Mouse (Mus musculus): ENCODE data around the gene Rab22a.

DNA sequence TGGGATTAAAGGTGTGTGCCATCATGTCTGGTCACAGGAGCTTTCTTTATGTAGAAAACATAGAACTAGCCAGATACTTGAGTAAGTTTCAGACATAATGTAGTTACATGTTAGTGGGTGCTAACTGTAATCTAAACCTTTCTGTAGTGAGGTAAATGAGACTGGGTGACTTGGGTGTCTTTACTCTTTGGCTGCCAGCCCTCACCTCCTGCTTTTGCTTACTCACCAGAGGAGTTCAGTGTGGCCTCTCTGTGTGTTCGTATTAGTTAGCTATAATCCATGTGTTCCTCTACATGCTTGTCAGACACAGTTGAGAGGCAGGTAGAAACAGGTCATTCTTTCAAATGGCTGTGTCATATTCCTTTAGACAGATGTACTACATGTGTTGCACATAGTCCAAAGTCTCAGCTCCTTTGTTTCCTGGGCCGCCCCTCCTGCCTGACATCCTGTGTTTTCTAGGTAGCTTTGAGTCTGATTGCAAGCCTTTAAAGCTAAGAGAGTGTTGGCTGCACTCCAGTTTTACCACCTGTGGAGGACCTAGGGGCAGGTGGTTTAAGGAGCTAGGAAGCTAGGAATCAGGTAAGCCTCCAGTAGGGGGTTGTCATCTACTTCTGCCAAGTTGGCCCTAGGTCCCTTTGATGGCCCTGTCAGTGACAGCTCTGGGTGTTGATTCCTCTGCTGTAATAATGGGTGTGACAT lies 89.5 kb downstream of the Rab22a start:
- TF ChIP-seq CTCF (conservative IDR thresholded peaks at IDR 0.05; ENCODE audit: low read length): no peak
- TF ChIP-seq POU5F1 (IDR thresholded peaks at IDR 0.05; ENCODE audit: borderline replicate concordance, low read length): no peak

Data from E14TG2a.4 (cell line).